Mouse (Mus musculus) cerebellum, adult 9-10 months (tissue): ENCODE measurements around the gene St3gal5.
A peak's percentile ranks its signal among the peaks of the same experiment; 100 is the strongest.

Source experiments
- DNase-seq: peaks from one replicate; pipeline ENCODE4 v3.0.0; 2022

The St3gal5 gene

GRCm38 (mm10) chr6:72136016-72136415 is 38.6 kb downstream of the St3gal5 start:
- no peak for DNase-seq

GRCm38 (mm10) chr6:72136543-72136942 is 39.2 kb downstream of the St3gal5 start:
- no peak for DNase-seq

- no peak for DNase-seq
Measured at GRCm38 (mm10) chr6:72139508-72140193, 42.3 kb downstream of the St3gal5 start.

GRCm38 (mm10) chr6:72140371-72140770 is 43.0 kb downstream of the St3gal5 start:
- no peak for DNase-seq

GRCm38 (mm10) chr6:72141191-72141590 is 43.8 kb downstream of the St3gal5 start:
- DNase-seq: no peak

GRCm38 (mm10) chr6:72142561-72142960 is 45.2 kb downstream of the St3gal5 start:
- no peak for DNase-seq

GRCm38 (mm10) chr6:72144353-72144752 is 47.0 kb downstream of the St3gal5 start:
- no peak for DNase-seq

- no peak for DNase-seq
Measured at GRCm38 (mm10) chr6:72146803-72147202, 49.4 kb downstream of the St3gal5 start.

- no peak for DNase-seq
Measured at GRCm38 (mm10) chr6:72148721-72149120, 51.3 kb downstream of the St3gal5 start.

GRCm38 (mm10) chr6:72149797-72150196 is 52.4 kb downstream of the St3gal5 start:
- DNase-seq: no peak

- DNase-seq: no peak
Measured at GRCm38 (mm10) chr6:72152707-72153106, 55.3 kb downstream of the St3gal5 start.

- DNase-seq: no peak
Measured at GRCm38 (mm10) chr6:72153455-72153854, 56.1 kb downstream of the St3gal5 start.

- DNase-seq: peak; percentile 27
Measured at GRCm38 (mm10) chr6:72154008-72154407, 56.6 kb downstream of the St3gal5 start.

- DNase-seq: no peak
Measured at GRCm38 (mm10) chr6:72154938-72155531, 57.6 kb downstream of the St3gal5 start.

- DNase-seq: no peak
Measured at GRCm38 (mm10) chr6:72155649-72156048, 58.3 kb downstream of the St3gal5 start.

GRCm38 (mm10) chr6:72158966-72159764 is 61.8 kb downstream of the St3gal5 start:
- no peak for DNase-seq

GRCm38 (mm10) chr6:72159861-72160395 is 62.5 kb downstream of the St3gal5 start:
- no peak for DNase-seq

- DNase-seq: no peak
Measured at GRCm38 (mm10) chr6:72160991-72161390, 63.6 kb downstream of the St3gal5 start.

- DNase-seq: no peak
Measured at GRCm38 (mm10) chr6:72161751-72162150, 64.4 kb downstream of the St3gal5 start.

- DNase-seq: no peak
Measured at GRCm38 (mm10) chr6:72162155-72162890, 64.9 kb downstream of the St3gal5 start.

- peak; percentile 88 for DNase-seq
Measured at GRCm38 (mm10) chr6:72164321-72165275, 67.2 kb downstream of the St3gal5 start.

GRCm38 (mm10) chr6:72165907-72166306 is 68.5 kb downstream of the St3gal5 start:
- DNase-seq: no peak
